Mouse (Mus musculus) kidney, embryonic 15.5 days (tissue): ENCODE measurements around the gene Rnase1. TPM values are rescaled to one million over a fixed set of nuclear protein-coding genes. Genes with fewer than 3 reads are reported as not detected.
A peak's percentile ranks its signal among the peaks of the same experiment; 100 is the strongest.

Experiments
- ATAC-seq: fragments of 200-750 bp; cut with Nextera tagmentation; replicated peaks from 2 replicates; pipeline ENCODE4 v1.8.0; 2017; ENCODE audit warnings: moderate TSS enrichment; ENCODE audit not compliant: low FRiP score
- H3K27ac ChIP-seq: fragments of 300-500 bp; sonication (generic); 2 replicates; pipeline ENCODE4 v1.5.1; 2015; ENCODE audit warnings: mild to moderate bottlenecking, inconsistent platforms
- H3K27me3 ChIP-seq: fragments of 300-500 bp; sonication (generic); 2 replicates; pipeline ENCODE4 v1.6.1; 2015; ENCODE audit warnings: inconsistent platforms
- H3K36me3 ChIP-seq: fragments of 300-500 bp; sonication (generic); 2 replicates; pipeline ENCODE4 v1.6.1; 2015; ENCODE audit warnings: inconsistent platforms
- H3K4me1 ChIP-seq: fragments of 300-500 bp; sonication (generic); 2 replicates; pipeline ENCODE4 v1.6.1; 2015; ENCODE audit warnings: inconsistent platforms
- H3K4me2 ChIP-seq: fragments of 300-500 bp; sonication (generic); 2 replicates; pipeline ENCODE4 v1.6.1; 2015; ENCODE audit warnings: moderate library complexity, mild to moderate bottlenecking, inconsistent platforms
- H3K4me3 ChIP-seq: fragments of 300-500 bp; sonication (generic); replicated peaks from 2 replicates; pipeline ENCODE4 v1.5.1; 2015; ENCODE audit warnings: mild to moderate bottlenecking, inconsistent platforms
- H3K9ac ChIP-seq: fragments of 300-500 bp; sonication (generic); 2 replicates; pipeline ENCODE4 v1.6.1; 2015; ENCODE audit warnings: mild to moderate bottlenecking, inconsistent platforms
- H3K9me3 ChIP-seq: fragments of 300-500 bp; sonication (generic); replicated peaks from 2 replicates; pipeline ENCODE4 v1.6.1; 2016; ENCODE audit warnings: inconsistent platforms
- WGBS: fragments of 180-500 bp; shearing (Covaris S2); methylation state at CpG from one replicate; pipeline ENCODE4 v1.1.7; 2015; ENCODE audit warnings: mixed read lengths; 5-methylcytosine and 5-hydroxymethylcytosine counted together
- polyA plus RNA-seq: library from polyadenylated mRNA; unstranded; fragments of >200 nt; fragmentation: Nextera tagmentation; extraction: Ambion mirVana; gene quantifications from 2 replicates; pipeline ENCODE4 v1.2.1, GENCODE M21; 2015

Rnase1 gene
- polyA plus RNA-seq, 1 experiment from 2014 or later = 1.00 TPM

GRCm38 (mm10) chr14:51132372-51132771 is 14.2 kb downstream of the Rnase1 start:
- Histone ChIP-seq H3K9ac (no peak overlapping the region), H3K4me1 (no peaks in the 10 kb centered on the region), H3K27me3 (no peaks in the 10 kb centered on the region), H3K36me3 (no peaks in the 10 kb centered on the region), H3K9me3 (no peaks in the 10 kb centered on the region), H3K4me2 (no peak overlapping the region), H3K4me3 (no peak overlapping the region), H3K27ac (no peak overlapping the region)
- ATAC-seq = no peak
- WGBS = 96% methylated on average over 4 of the region's 4 CpGs

- H3K36me3 ChIP-seq = no peaks in the 10 kb centered on the region
- H3K9me3 ChIP-seq = no peaks in the 10 kb centered on the region
- no peak overlapping the region for H3K27ac ChIP-seq
- no peak overlapping the region for H3K4me3 ChIP-seq
- H3K9ac ChIP-seq = no peak overlapping the region
- H3K4me2 ChIP-seq = no peak overlapping the region
- H3K27me3 ChIP-seq = no peaks in the 10 kb centered on the region
- no peaks in the 10 kb centered on the region for H3K4me1 ChIP-seq
- ATAC-seq = no peak
- 81% methylated on average over 7 of the region's 7 CpGs for WGBS
Measured at GRCm38 (mm10) chr14:51131086-51131815, 15.3 kb downstream of the Rnase1 start.

DNA sequence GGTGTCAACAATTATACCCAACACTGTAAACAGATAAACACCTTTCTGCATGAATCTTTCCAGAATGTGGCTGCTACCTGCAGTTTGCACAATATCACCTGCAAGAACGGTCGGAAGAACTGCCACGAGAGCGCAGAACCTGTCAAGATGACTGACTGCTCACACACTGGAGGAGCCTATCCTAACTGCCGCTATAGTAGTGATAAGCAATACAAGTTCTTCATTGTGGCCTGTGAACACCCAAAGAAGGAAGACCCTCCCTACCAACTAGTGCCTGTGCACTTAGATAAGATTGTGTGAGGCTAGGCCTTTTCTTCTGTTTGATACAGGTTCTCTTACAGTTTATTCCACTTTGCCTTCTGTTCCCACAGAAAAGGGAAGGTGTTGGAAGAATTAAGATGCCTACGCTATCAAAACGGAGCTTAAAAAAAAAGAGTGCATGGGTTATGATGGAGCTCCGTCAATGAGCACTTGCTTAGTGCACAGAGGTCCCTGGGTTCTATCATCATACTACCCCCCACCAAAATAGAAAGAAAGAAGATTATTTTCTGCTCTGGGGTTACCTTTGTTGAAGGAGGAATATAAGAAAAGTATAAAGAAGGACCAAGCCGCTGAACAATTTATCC is 16.2 kb downstream of the Rnase1 start:
- no peak; the same call in 1 of the 2 replicates for ATAC-seq
- H3K9ac ChIP-seq = no peak overlapping the region
- H3K27me3 ChIP-seq = no peaks in the 10 kb centered on the region
- no peaks in the 10 kb centered on the region for H3K36me3 ChIP-seq
- H3K27ac ChIP-seq = no peak overlapping the region
- H3K4me1 ChIP-seq = no peaks in the 10 kb centered on the region
- no peak overlapping the region for H3K4me2 ChIP-seq
- no peaks in the 10 kb centered on the region for H3K9me3 ChIP-seq
- WGBS = 91% methylated on average over 9 of the region's 9 CpGs
- no peak overlapping the region for H3K4me3 ChIP-seq

GRCm38 (mm10) chr14:51129624-51129975 is 17.0 kb downstream of the Rnase1 start:
- Histone ChIP-seq H3K4me2 (no peak overlapping the region), H3K4me1 (no peaks in the 10 kb centered on the region), H3K9me3 (no peaks in the 10 kb centered on the region), H3K9ac (no peak overlapping the region), H3K4me3 (no peak overlapping the region), H3K27me3 (no peaks in the 10 kb centered on the region), H3K36me3 (no peaks in the 10 kb centered on the region), H3K27ac (no peak overlapping the region)
- 68% methylated on average over 4 of the region's 4 CpGs for WGBS
- ATAC-seq = no peak

DNA sequence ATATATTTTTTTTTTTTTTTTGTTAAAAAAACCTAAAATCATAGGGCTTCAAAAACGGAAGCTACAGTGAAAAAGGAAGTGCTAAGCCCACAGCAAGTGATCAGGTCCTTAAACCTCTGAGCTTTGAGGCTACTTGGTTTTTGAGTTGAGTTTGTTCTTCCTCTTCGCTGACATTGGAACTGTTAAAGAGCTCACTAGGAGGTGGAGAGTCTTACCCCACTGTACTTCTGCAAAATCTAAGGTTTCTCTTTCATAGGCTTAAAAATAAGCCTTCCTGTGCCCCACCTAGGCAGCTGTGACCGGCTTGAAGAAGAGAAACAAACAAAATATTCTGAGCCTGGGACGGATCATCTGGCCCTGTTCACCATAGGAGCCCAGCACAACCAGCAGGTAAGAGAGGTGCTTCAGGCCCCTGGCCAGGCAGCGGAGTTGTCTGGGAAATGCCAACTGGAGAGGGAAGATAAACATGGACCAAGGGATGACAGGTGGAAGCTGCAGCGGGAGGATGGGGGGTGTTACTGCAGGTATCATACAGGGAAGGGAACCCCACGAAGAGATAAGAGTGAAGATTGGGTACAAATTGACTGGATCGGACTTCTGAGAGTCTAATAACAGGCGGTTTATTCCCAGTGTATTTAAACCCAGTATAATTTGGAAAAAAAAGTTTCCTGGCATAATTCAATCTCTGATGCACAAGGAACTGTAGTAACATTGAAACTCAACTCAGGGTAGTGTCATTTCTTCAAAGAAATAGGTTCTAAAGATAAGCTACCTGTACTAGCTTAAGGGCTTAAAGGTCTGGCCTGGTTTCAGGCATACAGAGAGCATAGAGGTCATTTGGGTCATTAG is 17.6 kb downstream of the Rnase1 start:
- Histone ChIP-seq H3K27me3 (no peaks in the 10 kb centered on the region), H3K27ac (no peak overlapping the region), H3K4me2 (no peak overlapping the region), H3K4me3 (no peak overlapping the region), H3K36me3 (no peaks in the 10 kb centered on the region), H3K9me3 (no peaks in the 10 kb centered on the region), H3K9ac (no peak overlapping the region), H3K4me1 (no peaks in the 10 kb centered on the region)
- 86% methylated on average over 9 of the region's 9 CpGs for WGBS
- no peak for ATAC-seq

DNA sequence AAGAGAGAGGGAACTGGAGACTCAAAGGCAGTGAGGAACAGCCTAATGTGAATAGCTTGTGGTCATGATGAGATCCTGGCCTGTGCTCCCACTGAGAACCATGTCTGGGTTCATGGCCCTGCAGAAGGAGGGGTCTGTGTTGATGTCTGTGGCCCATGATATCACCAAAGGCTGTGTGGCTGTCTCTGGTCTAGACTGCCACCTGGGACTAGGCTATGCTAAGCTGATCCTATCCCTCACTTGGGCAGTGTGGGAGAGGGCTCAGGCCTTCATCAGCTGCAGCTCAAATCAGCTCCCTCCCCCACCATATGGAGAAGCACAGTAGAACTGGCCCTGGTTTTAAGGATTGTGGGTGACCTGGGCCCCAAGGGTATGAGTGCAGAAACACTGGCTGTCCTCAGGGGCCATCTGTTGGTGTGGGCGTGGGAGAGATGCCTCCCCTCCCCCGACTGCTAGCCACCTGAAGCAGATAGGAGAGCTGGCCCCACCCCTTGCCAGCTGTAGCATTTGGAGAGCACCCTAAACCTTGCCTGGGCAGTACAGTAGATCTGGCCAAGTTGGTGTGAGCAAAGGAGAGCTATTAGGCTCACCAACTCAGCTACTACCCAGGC is 18.8 kb downstream of the Rnase1 start:
- no peak overlapping the region for H3K4me2 ChIP-seq
- no peak overlapping the region for H3K9ac ChIP-seq
- no peak overlapping the region for H3K4me3 ChIP-seq
- ATAC-seq = peak; percentile 70; the same call in 1 of the 2 replicates
- no peak overlapping the region for H3K27ac ChIP-seq
- H3K36me3 ChIP-seq = no peaks in the 10 kb centered on the region
- H3K9me3 ChIP-seq = no peaks in the 10 kb centered on the region
- H3K27me3 ChIP-seq = no peaks in the 10 kb centered on the region
- H3K4me1 ChIP-seq = no peaks in the 10 kb centered on the region
- 63% methylated on average over 2 of the region's 2 CpGs for WGBS

- no peak overlapping the region for H3K27ac ChIP-seq
- no peaks in the 10 kb centered on the region for H3K4me1 ChIP-seq
- H3K4me3 ChIP-seq = no peak overlapping the region
- H3K36me3 ChIP-seq = no peaks in the 10 kb centered on the region
- H3K9me3 ChIP-seq = no peaks in the 10 kb centered on the region
- no peak overlapping the region for H3K4me2 ChIP-seq
- no peak for ATAC-seq
- 86% methylated on average over 6 of the region's 6 CpGs for WGBS
- no peak overlapping the region for H3K9ac ChIP-seq
- no peaks in the 10 kb centered on the region for H3K27me3 ChIP-seq
Measured at GRCm38 (mm10) chr14:51125684-51126083, 20.9 kb downstream of the Rnase1 start.

- H3K27ac ChIP-seq = peak within 1 kb of the TSS; percentile 45
- no peak within 1 kb of the TSS for H3K9ac ChIP-seq
- WGBS = 23% methylated on average over 12 of the region's 12 CpGs
- peaks cover 8% of the 10 kb centered on the region for H3K4me1 ChIP-seq
- no peaks in the 10 kb centered on the region for H3K36me3 ChIP-seq
- no peaks in the 10 kb centered on the region for H3K27me3 ChIP-seq
- H3K9me3 ChIP-seq = 0 out of 2 replicates have a peak, but pooled peaks cover 4% of the 10 kb centered on the region
- ATAC-seq = peak; percentile 81
- no peak within 1 kb of the TSS for H3K4me3 ChIP-seq
- H3K4me2 ChIP-seq = peak within 1 kb of the TSS; percentile 38
Measured at GRCm38 (mm10) chr14:51113916-51114560, 32.5 kb downstream of the Rnase1 start, which contains the start of gene Eddm3b. Gene Eddm3b, plus strand, starts transcription at chr14:51114426.

- H3K27ac ChIP-seq = peak overlapping the region; percentile 23
Measured at GRCm38 (mm10) chr14:51113476-51113875, 33.1 kb downstream of the Rnase1 start.

DNA sequence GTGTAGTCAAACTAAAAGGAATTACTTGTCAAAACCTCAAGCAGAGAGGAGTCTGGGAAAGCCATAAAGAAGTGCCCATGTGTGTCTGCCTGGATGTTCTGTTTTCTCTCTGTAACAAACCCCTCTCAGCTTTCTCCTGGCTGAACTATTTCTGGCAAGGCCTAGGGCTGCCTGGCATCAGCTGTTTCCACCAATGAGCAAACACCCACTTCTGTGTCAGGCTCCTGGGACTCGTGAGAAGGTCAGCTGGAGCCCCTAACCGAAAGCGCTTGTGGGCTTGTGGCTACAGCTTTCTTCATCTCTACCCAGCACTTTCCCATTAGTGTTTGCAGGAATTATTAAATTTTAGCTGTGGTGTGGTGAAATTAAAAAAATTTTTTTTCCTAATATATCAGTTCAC is 34.6 kb downstream of the Rnase1 start:
- no peak for ATAC-seq
- 63% methylated on average over 3 of the region's 3 CpGs for WGBS
- Histone ChIP-seq H3K9ac (no peak overlapping the region), H3K36me3 (no peaks in the 10 kb centered on the region), H3K27ac (no peak overlapping the region), H3K4me1 (peaks cover 10% of the 10 kb centered on the region), H3K4me2 (no peak overlapping the region), H3K9me3 (0 out of 2 replicates have a peak, but pooled peaks cover 4% of the 10 kb centered on the region), H3K4me3 (no peak overlapping the region), H3K27me3 (no peaks in the 10 kb centered on the region)

More at GRCm38 (mm10) chr14:51113476-51113875, 33.1 kb downstream of the Rnase1 start:
- Histone ChIP-seq H3K4me3 (no peak overlapping the region), H3K9ac (no peak overlapping the region), H3K4me2 (peak overlapping the region; percentile 38), H3K27me3 (no peaks in the 10 kb centered on the region), H3K9me3 (0 out of 2 replicates have a peak, but pooled peaks cover 4% of the 10 kb centered on the region), H3K4me1 (peaks cover 8% of the 10 kb centered on the region), H3K36me3 (no peaks in the 10 kb centered on the region)
- 33% methylated on average over 9 of the region's 9 CpGs for WGBS
- ATAC-seq = 0 out of 2 replicates have a peak, but pooled peaks have one; percentile 33

GRCm38 (mm10) chr14:51106449-51106967 is 40.1 kb downstream of the Rnase1 start:
- H3K9ac ChIP-seq = no peak overlapping the region
- no peak overlapping the region for H3K4me2 ChIP-seq
- ATAC-seq = peak; percentile 62; the same call in 1 of the 2 replicates
- 0 out of 2 replicates have a peak, but pooled peaks cover 2% of the 10 kb centered on the region for H3K4me1 ChIP-seq
- H3K9me3 ChIP-seq = 0 out of 2 replicates have a peak, but pooled peaks cover 4% of the 10 kb centered on the region
- no peaks in the 10 kb centered on the region for H3K27me3 ChIP-seq
- no peak overlapping the region for H3K4me3 ChIP-seq
- H3K27ac ChIP-seq = no peak overlapping the region
- H3K36me3 ChIP-seq = no peaks in the 10 kb centered on the region
